Mouse (Mus musculus): ENCODE measurements around the gene Tysnd1.

Tysnd1 gene

GRCm38 (mm10) chr10:61694870-61695670 is at the start of gene Tysnd1:
Gene Tysnd1, plus strand, starts transcription at chr10:61695514.
- peak; percentile 98 for DNase-seq (ENCODE audit: low spot score)

DNA sequence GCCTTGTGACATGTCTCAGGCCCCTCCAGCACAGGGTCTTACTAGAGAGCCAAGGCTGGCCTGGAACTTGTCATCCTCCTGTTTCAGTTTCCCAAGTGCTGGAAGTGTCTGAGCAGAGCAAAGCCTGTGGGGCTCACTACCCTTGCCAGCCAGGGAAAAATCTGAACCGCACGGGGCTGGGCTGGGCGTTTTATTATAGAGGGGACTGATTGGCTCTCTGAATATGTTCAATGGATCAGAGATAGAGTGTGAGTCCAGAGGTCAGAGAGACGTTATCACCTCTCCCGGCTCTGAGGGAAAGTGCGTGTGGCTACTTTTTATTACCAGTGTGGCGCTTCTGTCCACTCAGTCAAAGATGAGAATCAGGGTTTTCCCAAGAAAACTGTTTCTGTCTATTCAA is 48.8 kb upstream of the Tysnd1 start:
- DNase-seq (ENCODE audit: low spot score) = no peak

GRCm38 (mm10) chr10:61647790-61648736 is 47.3 kb upstream of the Tysnd1 start, which contains the start of gene Ppa1:
Gene Ppa1, plus strand, starts transcription at chr10:61648552.
- DNase-seq (ENCODE audit: low spot score) = peak; percentile 91

- DNase-seq (ENCODE audit: low spot score) = peak; percentile 16
Observed at GRCm38 (mm10) chr10:61648737-61649645, 46.3 kb upstream of the Tysnd1 start.

DNA sequence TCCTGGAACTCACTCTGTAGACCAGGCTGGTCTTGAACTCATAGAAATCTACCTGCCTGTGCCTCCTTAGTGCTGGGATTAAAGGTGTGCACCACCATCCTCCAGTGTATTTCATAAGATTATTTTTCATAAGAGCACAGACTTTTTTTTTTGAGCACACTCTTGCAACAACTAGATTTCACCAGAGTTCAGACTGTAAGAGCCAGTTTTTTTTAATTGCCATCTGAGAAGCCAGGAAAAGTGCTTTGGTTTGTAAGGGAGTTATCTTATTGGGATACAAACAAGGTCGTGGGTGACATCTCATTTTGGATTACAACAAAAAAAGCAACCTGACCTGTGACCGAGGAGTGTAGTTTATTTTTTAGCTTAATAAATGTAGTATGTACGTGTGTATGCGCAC is 41.2 kb upstream of the Tysnd1 start:
- no peak for DNase-seq (ENCODE audit: low spot score)

- DNase-seq (ENCODE audit: low spot score) = no peak
Observed at GRCm38 (mm10) chr10:61654691-61655090, 40.6 kb upstream of the Tysnd1 start.

DNA sequence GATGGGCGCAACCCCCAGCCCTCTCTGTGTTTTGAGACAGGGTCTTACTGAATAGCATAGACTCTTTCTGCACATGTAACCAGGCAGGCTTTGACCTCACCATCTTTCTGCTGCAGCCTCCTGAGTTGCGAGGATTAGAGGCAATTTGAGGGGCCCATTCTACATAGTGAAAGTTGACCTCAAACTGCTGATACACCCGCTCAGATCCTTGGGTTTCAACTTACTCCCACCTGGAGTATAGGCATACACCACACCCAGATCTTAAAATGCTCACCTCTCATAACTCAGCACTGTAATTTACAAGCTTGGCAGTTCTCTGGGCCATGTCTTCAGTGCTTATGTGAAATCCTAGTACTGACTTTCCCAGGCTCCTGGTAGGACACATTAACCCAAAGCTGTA is 40.1 kb upstream of the Tysnd1 start:
- no peak for DNase-seq (ENCODE audit: low spot score)

GRCm38 (mm10) chr10:61656928-61657882 is 38.1 kb upstream of the Tysnd1 start:
- no peak for DNase-seq (ENCODE audit: low spot score)

DNA sequence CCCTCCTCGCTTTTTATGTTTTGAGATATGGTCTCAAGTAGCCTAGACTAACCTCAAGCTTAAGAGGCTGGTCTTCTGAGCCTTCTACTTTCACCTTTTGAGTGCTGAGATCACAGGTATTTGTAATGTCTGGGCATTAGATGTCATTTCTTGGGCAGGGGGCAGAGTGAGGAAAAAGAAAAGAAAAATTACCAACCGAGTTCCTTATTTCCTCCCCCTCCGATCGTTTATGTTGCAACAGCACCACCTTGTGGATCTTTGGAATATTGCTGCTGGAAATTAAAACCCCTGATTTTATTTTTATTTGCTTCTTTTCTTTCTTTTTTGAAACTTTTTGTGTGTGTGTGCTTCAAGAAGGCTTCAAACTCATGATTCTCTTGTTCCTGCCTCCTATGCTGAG is 37.3 kb upstream of the Tysnd1 start:
- DNase-seq (ENCODE audit: low spot score) = peak; percentile 60

- DNase-seq (ENCODE audit: low spot score) = peak; percentile 39
Observed at GRCm38 (mm10) chr10:61661887-61662286, 33.4 kb upstream of the Tysnd1 start.

GRCm38 (mm10) chr10:61662391-61662988 is 32.8 kb upstream of the Tysnd1 start:
- DNase-seq (ENCODE audit: low spot score) = peak; percentile 54

- no peak for DNase-seq (ENCODE audit: low spot score)
Observed at GRCm38 (mm10) chr10:61665111-61665510, 30.2 kb upstream of the Tysnd1 start.

- peak; percentile 48 for DNase-seq (ENCODE audit: low spot score)
Observed at GRCm38 (mm10) chr10:61665651-61666050, 29.7 kb upstream of the Tysnd1 start.

- no peak for DNase-seq (ENCODE audit: low spot score)
Observed at GRCm38 (mm10) chr10:61669289-61669688, 26.0 kb upstream of the Tysnd1 start.

DNA sequence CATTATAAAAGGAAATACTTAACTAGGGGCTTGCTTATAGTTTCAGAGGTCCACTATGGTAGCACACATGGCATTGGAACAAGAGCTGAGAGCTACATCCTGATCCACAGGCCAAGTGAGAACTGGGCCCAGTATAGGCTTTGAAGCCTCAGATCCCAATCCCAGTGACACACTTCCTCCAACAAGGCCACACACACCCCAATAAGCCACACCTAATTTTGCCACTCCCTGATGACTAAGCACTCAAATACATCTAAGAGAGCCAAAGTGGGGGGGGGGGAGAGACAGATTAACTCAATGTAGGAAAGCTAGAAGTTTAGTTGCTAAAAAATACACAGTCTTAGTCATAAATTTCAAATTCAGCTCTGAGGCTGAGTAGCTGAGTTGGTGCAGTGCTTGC is 25.4 kb upstream of the Tysnd1 start:
- DNase-seq (ENCODE audit: low spot score) = peak; percentile 44

DNA sequence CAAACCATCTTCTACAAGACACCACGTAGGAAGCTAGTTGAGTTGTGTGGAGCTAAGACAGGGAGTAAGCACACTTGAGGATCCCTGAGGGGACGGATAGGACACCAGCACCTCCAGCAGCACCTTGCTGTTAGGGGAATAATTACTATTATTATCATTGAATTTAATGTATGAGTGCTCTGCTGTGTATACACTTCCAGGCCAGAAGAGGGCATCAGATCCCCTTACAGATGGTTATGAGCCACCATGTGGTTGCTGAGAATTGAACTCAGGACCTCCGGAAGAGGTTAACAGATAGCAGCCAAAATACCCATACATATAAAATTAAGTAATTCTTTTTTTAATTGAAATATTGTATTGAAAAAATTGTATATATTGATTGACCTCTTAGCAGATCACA is 24.6 kb upstream of the Tysnd1 start:
- no peak for DNase-seq (ENCODE audit: low spot score)

DNA sequence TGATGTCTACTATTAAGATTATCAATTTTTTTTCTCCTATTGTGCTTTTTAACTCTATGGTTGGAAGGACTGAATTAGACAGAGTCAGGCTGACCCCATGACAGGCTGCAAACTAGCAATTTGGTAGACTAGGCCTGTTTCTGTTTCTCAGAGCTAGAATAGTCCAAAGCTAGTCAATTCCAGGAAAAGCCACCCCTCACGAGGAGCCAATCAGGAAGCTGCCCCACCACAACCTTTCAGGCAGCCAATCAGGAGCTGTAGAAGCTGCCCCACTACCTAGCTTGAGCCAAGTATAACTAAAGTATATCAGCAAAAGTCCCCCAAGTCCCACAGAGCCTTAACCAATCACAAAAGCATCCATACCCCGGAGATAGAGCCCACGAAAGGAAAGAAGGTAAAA is 19.4 kb upstream of the Tysnd1 start:
- DNase-seq (ENCODE audit: low spot score) = no peak

DNA sequence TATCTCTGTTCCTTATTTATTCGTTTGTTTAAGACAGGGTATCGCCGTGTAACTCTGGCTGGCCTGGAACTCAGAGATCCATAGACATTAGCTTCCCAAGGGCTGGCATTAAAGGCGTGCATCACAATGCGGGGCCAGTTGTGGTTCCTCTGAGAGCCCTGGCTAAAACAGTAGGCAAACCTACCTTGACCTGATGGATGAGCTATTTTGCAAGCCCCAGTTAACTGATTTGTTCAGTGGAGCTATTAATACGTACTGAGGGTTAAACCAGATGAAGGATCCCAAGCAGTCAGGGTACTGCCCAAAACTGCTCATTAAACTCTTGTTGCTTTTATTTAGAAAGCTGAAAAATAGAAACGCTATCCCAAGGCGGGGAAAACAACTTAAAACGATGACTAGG is 15.8 kb upstream of the Tysnd1 start:
- DNase-seq (ENCODE audit: low spot score) = no peak

DNA sequence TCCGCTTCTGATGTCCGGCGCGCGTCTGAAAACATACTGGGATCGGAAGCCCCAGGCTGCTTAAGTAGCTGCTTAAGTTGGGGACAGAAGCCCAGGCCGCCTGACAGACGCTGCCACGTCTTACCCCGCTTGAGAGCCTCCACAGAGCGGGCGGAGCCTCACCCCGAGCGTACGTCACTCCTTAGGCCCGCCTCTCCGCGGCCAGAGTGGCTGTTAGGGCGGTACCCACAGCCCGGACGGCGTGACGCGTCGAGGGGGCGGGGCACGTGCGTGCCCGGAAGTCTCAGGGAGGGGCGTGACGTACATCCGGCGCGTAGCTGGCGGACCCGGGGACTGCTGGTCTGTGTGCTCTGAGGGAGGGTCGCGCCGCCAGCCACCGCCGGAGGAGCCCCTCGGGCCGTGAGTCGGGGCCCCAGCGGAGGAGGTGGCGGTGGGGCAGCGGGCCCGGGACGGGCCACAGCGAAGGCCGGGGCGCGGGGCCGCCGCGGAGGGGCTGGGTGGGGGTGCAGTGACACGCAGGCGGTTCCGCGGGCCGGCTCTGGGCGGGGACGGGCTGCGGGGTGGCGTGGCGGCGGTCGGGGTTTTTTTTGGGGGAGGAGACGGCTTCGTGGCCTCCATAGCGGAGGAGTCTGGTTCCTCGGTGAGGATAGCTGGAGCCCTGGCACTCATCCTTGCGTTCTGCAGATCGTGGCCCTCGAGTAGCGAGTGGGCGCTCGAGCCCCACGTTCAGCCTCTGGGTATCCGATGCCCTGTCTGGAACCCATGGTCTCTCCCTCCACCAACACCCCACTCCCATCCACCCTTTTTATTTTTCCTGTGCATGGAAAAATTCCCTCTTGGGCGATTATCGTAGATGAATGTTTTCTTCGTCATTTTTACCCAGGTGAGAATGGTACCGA is 15.1 kb upstream of the Tysnd1 start, which contains the start of gene Sar1a:
Gene Sar1a (plus strand): TSS at position 285 of the 899 bp plus-strand sequence.
- peak; percentile 98 for DNase-seq (ENCODE audit: low spot score)
